In genomic region chr2:102142197-102142623, GRCm38 (mm10) we compare ENCODE assay signal across 12 mouse cellular contexts. TPM values are rescaled to one million over a fixed set of nuclear protein-coding genes. Genes with fewer than 3 reads are reported as not detected.
A peak's percentile ranks its signal among the peaks of the same experiment; 100 is the strongest.
DNase-seq lines count a peak whose midpoint lies in the region; ATAC-seq and TF ChIP-seq lines count a peak whose summit lies in the region.
"Had no signal": no experiment of that assay in that cellular context is flagged by ENCODE, and none has a peak within 500 bp of the region (broad histone marks: within the 10 kb centered on the region; RNA-seq: fewer than 3 reads in every experiment).

No protein-coding gene starts in this region.

- no peak for TF ChIP-seq POLR2A in kidney, adult 2 months (IDR thresholded peaks at IDR 0.05; ENCODE audit: low read depth, low read length)

- WGBS in kidney, adult 2 months: 27% methylated on average over 4 of the region's 4 CpGs
- 72% methylated on average over 4 of the region's 4 CpGs for WGBS in hindbrain, embryonic 13.5 days

- H3K4me3 ChIP-seq in kidney, adult 2 months (ENCODE audit: insufficient read depth, low read depth, low read length): no peak overlapping the region
- H3K4me3 ChIP-seq in brown adipose tissue, adult 24 weeks (ENCODE audit: insufficient read depth, low read depth, low read length): no peak overlapping the region
- H3K4me3 ChIP-seq in hindbrain, embryonic 13.5 days: no peak overlapping the region
- H3K4me3 ChIP-seq: embryonic facial prominence, embryonic 12.5 days had no signal

- DNase-seq in kidney, adult 2 months: peak; percentile 58
- no peak for DNase-seq in kidney, postnatal 10 days
- peak; percentile 64 for DNase-seq in lung, postnatal 10 days
- DNase-seq in B cell, adult 2 months: no peak
- no peak for DNase-seq in frontal cortex, adult 2 months (ENCODE audit: extremely low spot score in 1 of 2, low spot score in 1 of 2)
- no peak for DNase-seq in cerebellum, adult 8-10 months
- DNase-seq: gastrocnemius, postnatal 36 days; liver had no signal

- no peak for TF ChIP-seq CTCF in kidney, adult 2 months (conservative IDR thresholded peaks at IDR 0.05; ENCODE audit: insufficient read depth, insufficient read length, low read depth, low read length)

- H3K27me3 ChIP-seq in kidney, adult 2 months (replicated peaks; ENCODE audit: control insufficient read depth, insufficient read depth, low read length): no peaks in the 10 kb centered on the region
- H3K27me3 ChIP-seq in hindbrain, embryonic 13.5 days: no peaks in the 10 kb centered on the region
- H3K27me3 ChIP-seq: embryonic facial prominence, embryonic 12.5 days; Patski had no signal

- no peak overlapping the region for H3K4me2 ChIP-seq in hindbrain, embryonic 13.5 days
- H3K4me2 ChIP-seq: embryonic facial prominence, embryonic 12.5 days had no signal

- no peaks in the 10 kb centered on the region for H3K9me3 ChIP-seq in hindbrain, embryonic 13.5 days
- H3K9me3 ChIP-seq: embryonic facial prominence, embryonic 12.5 days had no signal

- peak; percentile 22; the same call in 1 of the 2 replicates for ATAC-seq in hindbrain, embryonic 13.5 days (ENCODE audit: low FRiP score)
- ATAC-seq: Patski had no signal

- peak overlapping the region; percentile 1; the same call in 1 of the 2 replicates for H3K27ac ChIP-seq in kidney, adult 2 months (ENCODE audit: insufficient read depth, low read depth, low read length)
- H3K27ac ChIP-seq in brown adipose tissue, adult 24 weeks (replicated peaks; ENCODE audit: low read depth, low read length): peak overlapping the region; percentile 39
- peak overlapping the region; percentile 67 for H3K27ac ChIP-seq in hindbrain, embryonic 13.5 days
- H3K27ac ChIP-seq: embryonic facial prominence, embryonic 12.5 days had no signal

- peaks cover 13% of the 10 kb centered on the region for H3K4me1 ChIP-seq in kidney, adult 2 months (ENCODE audit: control insufficient read depth, insufficient read depth, low read length)
- H3K4me1 ChIP-seq in brown adipose tissue, adult 24 weeks (ENCODE audit: control insufficient read depth, insufficient read depth, insufficient read length, low read length): peaks cover 29% of the 10 kb centered on the region
- H3K4me1 ChIP-seq in hindbrain, embryonic 13.5 days (replicated peaks): peaks cover 46% of the 10 kb centered on the region

- 0 out of 2 replicates have a peak overlapping the region, but pooled peaks have one; percentile 6 for H3K9ac ChIP-seq in hindbrain, embryonic 13.5 days
- H3K9ac ChIP-seq: embryonic facial prominence, embryonic 12.5 days had no signal

- H3K36me3 ChIP-seq in kidney, adult 2 months (ENCODE audit: control insufficient read depth, insufficient read depth, low read length): no peaks in the 10 kb centered on the region
- H3K36me3 ChIP-seq in hindbrain, embryonic 13.5 days: no peaks in the 10 kb centered on the region
- H3K36me3 ChIP-seq: embryonic facial prominence, embryonic 12.5 days had no signal

RNA-seq across cellular contexts. Expression of gene Ldlrad3, which starts 44.0 kb away (rescaled TPM):
- 16.2 and 18.5 TPM in 2 replicates for polyA plus RNA-seq in kidney, adult 2 months (2012; rRNA removed)
- polyA plus RNA-seq in brown adipose tissue, adult 24 weeks (2012; ENCODE audit: insufficient read depth, insufficient read length, missing spikeins): 7.8 and 8.8 TPM in 2 replicates
- polyA plus RNA-seq in hindbrain, embryonic 13.5 days (2015; fragmentation: Nextera tagmentation; extraction: Ambion mirVana): 37.1 and 38.8 TPM in 2 replicates
- polyA plus RNA-seq in frontal cortex, adult 2 months (2012; rRNA removed): 11.0 and 12.1 TPM in 2 replicates

Comparison
In these comparisons a context has a peak if more than half of its experiments do, and no peak if none do; other contexts are left out.
1. DNase-seq: peak in kidney, adult 2 months (single experiment) and lung, postnatal 10 days (single experiment); none in kidney, postnatal 10 days (single experiment), B cell, adult 2 months (0 of 2), frontal cortex, adult 2 months (0 of 2) and cerebellum, adult 8-10 months (single experiment).
2. H3K27ac ChIP-seq: peak in every context shown above with its lines; median percentile 67 in hindbrain, embryonic 13.5 days; 39 in brown adipose tissue, adult 24 weeks; 1 in kidney, adult 2 months.